Mouse (Mus musculus) olfactory bulb, adult 2 months (tissue): ENCODE data around the gene Kcnb1.

Source experiments
- CTCF ChIP-seq: fragments of 200-500 bp; IDR thresholded peaks from 2 replicates; pipeline ENCODE4 v1.5.1; 2012; ENCODE audit warnings: low read depth, mild to moderate bottlenecking, low read length, moderate library complexity; ENCODE audit not compliant: insufficient read depth
- POLR2A ChIP-seq: fragments of 200-500 bp; IDR thresholded peaks from 2 replicates; pipeline ENCODE4 v1.6.1; 2012; ENCODE audit warnings: mild to moderate bottlenecking, low read depth, low read length, moderate library complexity; ENCODE audit not compliant: insufficient read depth

GRCm38 (mm10) chr2:167212551-167212950 is 22.6 kb upstream of the Kcnb1 start:
- TF ChIP-seq CTCF, result no peak
- TF ChIP-seq POLR2A, result no peak
